Mouse (Mus musculus): ENCODE measurements at regions not wholly inside any gene's neighbourhood (a gene's known extent, or its start where the extent isn't known, plus 50 kb on each side); places are given as distances from the start of the nearest gene placed in this dataset.

- DNase-seq, result no peak
- TF ChIP-seq CTCF (IDR thresholded peaks at IDR 0.05; ENCODE audit: borderline replicate concordance, insufficient read depth, low read depth, low read length), result no peak
- TF ChIP-seq POLR2A (IDR thresholded peaks at IDR 0.05; ENCODE audit: borderline replicate concordance, insufficient read depth, low read length), result no peak
- 92% methylated on average over 4 of the region's 4 CpGs for WGBS
- Histone ChIP-seq H3K27me3 (ENCODE audit: control insufficient read depth, insufficient read depth, low read length) (no peaks in the 10 kb centered on the region), H3K4me3 (replicated peaks; ENCODE audit: insufficient read depth, low read depth, low read length) (no peak overlapping the region), H3K4me1 (ENCODE audit: control insufficient read depth, insufficient read depth, low read length) (no peaks in the 10 kb centered on the region), H3K27ac (ENCODE audit: insufficient read depth, low read length) (no peak overlapping the region)
Measured at GRCm38 (mm10) chr3:76014766-76015165, 58.0 kb upstream of the Golim4 start.

GRCm38 (mm10) chr3:76008564-76009183 is 51.9 kb upstream of the Golim4 start:
- peak; percentile 36; the same call in 1 of the 2 replicates for TF ChIP-seq CTCF (IDR thresholded peaks at IDR 0.05; ENCODE audit: borderline replicate concordance, insufficient read depth, low read depth, low read length)
- no peak for TF ChIP-seq POLR2A (IDR thresholded peaks at IDR 0.05; ENCODE audit: borderline replicate concordance, insufficient read depth, low read length)
- DNase-seq, result peak; percentile 7 to 25

More at GRCm38 (mm10) chr3:76008564-76009183, 51.9 kb upstream of the Golim4 start:
- 25% methylated on average over 3 of the region's 3 CpGs for WGBS
- Histone ChIP-seq H3K4me1 (ENCODE audit: control insufficient read depth, insufficient read depth, low read length) (no peaks in the 10 kb centered on the region), H3K4me3 (replicated peaks; ENCODE audit: insufficient read depth, low read depth, low read length) (no peak overlapping the region), H3K27me3 (ENCODE audit: control insufficient read depth, insufficient read depth, low read length) (no peaks in the 10 kb centered on the region), H3K27ac (ENCODE audit: insufficient read depth, low read length) (no peak overlapping the region)

Data from cerebellum, adult 2 months (tissue).